Mouse (Mus musculus) CH12.LX (cell line): ENCODE results near the gene Klhl28. TPM values are rescaled to one million over a fixed set of nuclear protein-coding genes. Genes with fewer than 3 reads are reported as not detected.

ENCODE experiments used
- DNase-seq: peaks from one replicate; pipeline ENCODE4 v3.0.0-alpha.2; 2013; ENCODE audit errors: extremely low read depth
- H3K27ac ChIP-seq: 2 replicates; pipeline ENCODE4 v1.5.1; 2012; ENCODE audit warnings: low read depth, mild to moderate bottlenecking, control low read depth, moderate library complexity; ENCODE audit not compliant: insufficient read depth
- H3K27me3 ChIP-seq: replicated peaks from 2 replicates; pipeline ENCODE3; 2012; ENCODE audit warnings: inconsistent platforms
- H3K36me3 ChIP-seq, 2 experiments: replicated peaks in 1 of 2; 2 replicates each; pipeline versions ENCODE3 to v1.6.1; 2012; ENCODE audit warnings: inconsistent platforms in 1 of 2, low read length in 1 of 2, mild to moderate bottlenecking in 1 of 2, mixed read lengths in 1 of 2, moderate library complexity in 1 of 2; ENCODE audit not compliant: control insufficient read depth in 1 of 2, insufficient read depth in 1 of 2
- H3K4me1 ChIP-seq, 2 experiments: 2 replicates each; pipeline ENCODE4 v1.6.1; 2012; ENCODE audit warnings: inconsistent platforms in 1 of 2, moderate library complexity in 1 of 2; ENCODE audit not compliant: insufficient read depth in 2 of 2, control insufficient read depth in 1 of 2
- H3K4me2 ChIP-seq: 2 replicates; pipeline ENCODE4 v1.6.1; 2012; ENCODE audit warnings: low read depth, mild to moderate bottlenecking, control low read depth; ENCODE audit not compliant: poor library complexity, insufficient read depth, severe bottlenecking
- H3K4me3 ChIP-seq, 3 experiments: fragments of 150-350 bp in 1 of 3; sonication (generic) in 1 of 3; replicated peaks in 1 of 3; 2 replicates each; pipeline versions ENCODE3 to v1.5.1; 2011 to 2012; ENCODE audit warnings: low read depth in 2 of 3, low read length in 2 of 3, mild to moderate bottlenecking in 2 of 3, moderate library complexity in 2 of 3, control low read depth in 1 of 3, improper control_type of control experiment in 1 of 3, inconsistent platforms in 1 of 3, mixed read lengths in 1 of 3; ENCODE audit not compliant: poor library complexity in 1 of 3
- H3K79me2 ChIP-seq: replicated peaks from 2 replicates; pipeline ENCODE4 v1.6.1; 2012; ENCODE audit warnings: mild to moderate bottlenecking, moderate library complexity; ENCODE audit not compliant: control insufficient read depth, poor library complexity, insufficient read depth, severe bottlenecking; ENCODE audit errors: extremely low read depth
- H3K9ac ChIP-seq: 2 replicates; pipeline ENCODE4 v1.6.1; 2012; ENCODE audit warnings: low read depth, mild to moderate bottlenecking, control low read depth, moderate library complexity; ENCODE audit not compliant: insufficient read depth
- H3K9me3 ChIP-seq: replicated peaks from 2 replicates; pipeline ENCODE3; 2012; ENCODE audit warnings: low read length, inconsistent platforms, mixed read lengths
- CHD2 ChIP-seq: IDR thresholded peaks from 2 replicates; pipeline ENCODE4 v1.6.1; 2011; ENCODE audit warnings: low read length, improper control_type of control experiment
- EP300 ChIP-seq: IDR thresholded peaks from 2 replicates; pipeline ENCODE4 v1.6.1; 2011; ENCODE audit warnings: low read length, improper control_type of control experiment
- ETS1 ChIP-seq: conservative IDR thresholded peaks from 2 replicates; pipeline ENCODE4 v1.6.1; 2012; ENCODE audit warnings: low read depth, mild to moderate bottlenecking, inconsistent platforms, low read length, improper control_type of control experiment, moderate library complexity
- KAT2A ChIP-seq: IDR thresholded peaks from 2 replicates; pipeline ENCODE4 v1.6.1; 2012; ENCODE audit warnings: low read length, improper control_type of control experiment, inconsistent platforms; ENCODE audit not compliant: insufficient replicate concordance
- MAZ ChIP-seq: IDR thresholded peaks from 2 replicates; pipeline ENCODE4 v1.6.1; 2012; ENCODE audit warnings: low read depth, mild to moderate bottlenecking, inconsistent platforms, low read length, improper control_type of control experiment, moderate library complexity
- MYC ChIP-seq: IDR thresholded peaks from 2 replicates; pipeline ENCODE4 v1.6.1; 2011; ENCODE audit warnings: low read depth, mild to moderate bottlenecking, improper control_type of control experiment, low read length
- NRF1 ChIP-seq: IDR thresholded peaks from 2 replicates; pipeline ENCODE4 v1.6.1; 2014; ENCODE audit warnings: low read depth, mild to moderate bottlenecking, inconsistent platforms, low read length, improper control_type of control experiment, moderate library complexity
- PAX5 ChIP-seq: IDR thresholded peaks from 2 replicates; pipeline ENCODE4 v1.6.1; 2012; ENCODE audit warnings: low read length, inconsistent platforms, mixed read lengths
- POLR2A ChIP-seq: IDR thresholded peaks from 2 replicates; pipeline ENCODE4 v1.6.1; 2011; ENCODE audit warnings: low read depth, mild to moderate bottlenecking, improper control_type of control experiment, low read length
- POLR2AphosphoS2 ChIP-seq: IDR thresholded peaks from 2 replicates; pipeline ENCODE4 v1.6.1; 2011; ENCODE audit warnings: low read depth, low read length, improper control_type of control experiment
- TBP ChIP-seq: conservative IDR thresholded peaks from 2 replicates; pipeline ENCODE4 v1.6.1; 2011; ENCODE audit warnings: low read depth, low read length, improper control_type of control experiment
- USF2 ChIP-seq: conservative IDR thresholded peaks from 2 replicates; pipeline ENCODE4 v1.6.1; 2011; ENCODE audit warnings: low read depth, low read length, improper control_type of control experiment
- ZC3H11A ChIP-seq: IDR thresholded peaks from 2 replicates; pipeline ENCODE4 v1.6.1; 2012; ENCODE audit warnings: low read depth, mild to moderate bottlenecking, inconsistent platforms, low read length, improper control_type of control experiment
- ZMIZ1 ChIP-seq: IDR thresholded peaks from 2 replicates; pipeline ENCODE4 v1.6.1; 2012; ENCODE audit warnings: low read depth, mild to moderate bottlenecking, inconsistent platforms, low read length, improper control_type of control experiment
- ZNF384 ChIP-seq: IDR thresholded peaks from 2 replicates; pipeline ENCODE4 v1.6.1; 2012; ENCODE audit warnings: low read depth, low read length, improper control_type of control experiment, inconsistent platforms
- dilution Hi-C: fragments of 300-500 bp; cut with MboI; formaldehyde crosslinking; loops from 2 replicates; pipeline ENCODE4 v1.14.3; 2020; ENCODE audit warnings: low sequenced_read_pairs; ENCODE audit not compliant: extremely low pct_unique_long_range_greater_than_20kb, extremely low pct_ligation_motif_present
- in situ Hi-C: fragments of 300-500 bp; cut with MboI; formaldehyde crosslinking; loops from 3 replicates; pipeline ENCODE4 v1.14.3; 2019; ENCODE audit warnings: low sequenced_read_pairs, low pct_ligation_motif_present, low pct_unique_long_range_greater_than_20kb, mixed read lengths
- polyA plus RNA-seq: library from polyadenylated mRNA; unstranded; fragments of >175 nt; gene quantifications from 2 replicates; pipeline ENCODE4 v1.2.1, GENCODE M21; 2012; ENCODE audit warnings: low read depth; ENCODE audit not compliant: insufficient read length
- total RNA-seq, 2 experiments: library from RNA; depleted of rRNA; stranded (reverse); fragments of 300-350 nt in 1 of 2; fragments of >200 nt in 1 of 2; gene quantifications; 2 replicates each; pipeline ENCODE4 v1.2.3; 2012 to 2014

The Klhl28 gene
- total and polyA plus RNA-seq, 3 experiments: 9.5 to 17.9 (median 16.6) TPM

GRCm38 (mm10) chr12:64965124-64966026 is at the start of gene Klhl28, which contains the start of gene Togaram1 (continued):
- TF ChIP-seq USF2: peak; percentile 98

DNA sequence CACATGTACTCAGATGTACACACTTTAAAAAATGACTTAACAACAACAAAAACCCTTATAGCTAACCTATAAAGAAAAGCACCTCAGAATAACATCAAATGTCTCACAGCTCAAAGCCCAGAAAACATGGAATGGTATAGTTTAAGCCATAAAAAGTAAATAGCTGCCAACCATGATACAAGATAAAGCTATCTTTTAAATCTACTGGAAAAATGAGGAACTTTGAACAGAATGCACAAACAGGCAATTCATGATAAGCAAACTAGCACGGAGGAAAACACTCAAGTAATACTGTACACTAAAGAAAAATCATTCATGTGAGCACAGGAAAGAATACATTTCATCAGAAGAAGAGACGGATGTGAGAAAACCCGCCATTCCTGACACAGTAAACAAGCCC is 42.4 kb upstream of the Klhl28 start:
- dilution Hi-C loops: no loop called here
- peaks cover 35 to 79% of the 10 kb centered on the region in 2 experiments for H3K36me3 ChIP-seq

DNA sequence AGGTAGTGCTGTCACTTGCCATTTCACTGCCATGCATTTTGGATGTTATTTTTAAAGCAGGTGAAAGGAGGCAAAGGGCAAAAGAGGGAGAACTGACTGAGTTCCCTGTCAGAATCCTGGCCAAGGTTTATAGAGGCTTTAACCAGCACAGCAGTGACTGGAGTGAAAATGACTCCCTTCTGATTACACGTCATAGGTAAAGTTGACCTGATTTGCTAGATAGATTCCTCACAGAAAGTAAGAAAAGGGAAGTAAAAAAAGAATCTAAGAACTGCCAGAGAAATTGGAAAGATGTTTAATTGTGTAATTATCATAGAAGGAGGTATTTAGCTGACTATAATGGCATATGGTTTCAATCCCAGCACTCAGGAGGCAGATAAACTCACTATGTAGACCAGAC is 12.2 kb upstream of the Klhl28 start:
- no peaks in the 10 kb centered on the region for H3K27me3 ChIP-seq
- dilution Hi-C loops: no loop called here
- H3K4me1 ChIP-seq: peaks cover 3 to 32% of the 10 kb centered on the region in 2 experiments; a peak in 2 of 4 replicates
- H3K79me2 ChIP-seq: peaks cover 30% of the 10 kb centered on the region
- no peak for DNase-seq
- H3K27ac ChIP-seq: no peak overlapping the region
- no peaks in the 10 kb centered on the region for H3K9me3 ChIP-seq
- H3K4me3 ChIP-seq: no peak overlapping the region
- in situ Hi-C loops: no loop called here
- H3K36me3 ChIP-seq: peaks cover 28 to 50% of the 10 kb centered on the region in 2 experiments
- H3K4me2 ChIP-seq: no peak overlapping the region
- no peak overlapping the region for H3K9ac ChIP-seq
- TF ChIP-seq POLR2A: no peak
- TF ChIP-seq CHD2: no peak
- TF ChIP-seq MYC: no peak
- TF ChIP-seq ZMIZ1: no peak
- TF ChIP-seq NRF1: no peak
- TF ChIP-seq MAZ: no peak
- no peak for TF ChIP-seq KAT2A
- TF ChIP-seq ZC3H11A: no peak
- TF ChIP-seq PAX5: no peak
- no peak for TF ChIP-seq EP300
- TF ChIP-seq POLR2AphosphoS2: no peak
- TF ChIP-seq, all 38 proteins: peak for 0

More for the DNA sequence above, 42.4 kb upstream of the Klhl28 start:
- no peaks in the 10 kb centered on the region for H3K79me2 ChIP-seq
- TF ChIP-seq ETS1 (no peak), ZNF384 (no peak), TBP (no peak), ZMIZ1 (no peak)
- in situ Hi-C loops: no loop called here
- no peaks in the 10 kb centered on the region for H3K9me3 ChIP-seq
- no peak overlapping the region for H3K27ac ChIP-seq
- no peak for DNase-seq
- no peak overlapping the region for H3K4me2 ChIP-seq
- no peak overlapping the region for H3K4me3 ChIP-seq
- no peak overlapping the region for H3K9ac ChIP-seq
- no peaks in the 10 kb centered on the region for H3K4me1 ChIP-seq
- H3K27me3 ChIP-seq: no peaks in the 10 kb centered on the region
